Mouse (Mus musculus): ENCODE measurements at regions not wholly inside any gene's neighbourhood (a gene's known extent, or its start where the extent isn't known, plus 50 kb on each side); places are given as distances from the start of the nearest gene placed in this dataset.
A peak's percentile ranks its signal among the peaks of the same experiment; 100 is the strongest.

DNA sequence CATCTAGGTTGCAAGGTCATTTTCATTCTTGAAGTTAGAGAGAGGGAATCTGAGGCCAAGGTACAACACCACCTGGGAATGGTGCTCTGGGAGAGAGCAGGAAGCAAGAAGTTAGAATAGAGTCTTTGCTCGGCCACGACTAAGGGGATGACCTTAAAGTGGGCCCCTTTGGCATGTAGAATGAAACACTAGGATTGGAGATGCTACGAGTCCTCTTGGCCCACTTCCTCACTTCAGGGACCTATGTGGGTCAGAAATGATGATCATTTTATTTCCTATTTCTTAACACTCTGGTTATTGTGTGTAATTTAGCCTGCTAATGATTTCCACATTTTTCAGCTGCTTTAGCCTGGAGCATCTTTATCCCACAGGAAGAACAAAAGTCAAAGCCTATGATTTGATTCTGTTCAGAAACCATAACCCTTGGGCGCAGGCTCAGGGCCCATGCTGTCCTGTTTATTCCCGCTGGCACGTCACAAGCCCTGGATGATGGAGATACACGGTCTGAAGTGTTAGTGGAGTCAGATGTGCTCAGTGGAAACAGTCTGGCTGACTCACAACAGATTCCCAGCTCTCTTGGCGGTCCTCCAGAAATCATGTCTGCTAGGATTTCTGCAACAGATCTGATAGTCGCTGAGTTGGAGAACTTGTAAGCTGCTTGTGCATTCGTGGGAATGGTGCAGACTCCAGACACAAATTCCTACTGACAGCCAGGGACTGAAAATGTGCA lies 340.0 kb upstream of the Fam92a start:
- Histone ChIP-seq H3K4me1 (replicated peaks) (peaks cover 10% of the 10 kb centered on the region), H3K9me3 (no peaks in the 10 kb centered on the region), H3K4me3 (replicated peaks) (no peak overlapping the region), H3K9ac (replicated peaks) (no peak overlapping the region), H3K4me2 (replicated peaks) (no peak overlapping the region), H3K36me3 (no peaks in the 10 kb centered on the region), H3K27me3 (no peaks in the 10 kb centered on the region), H3K27ac (no peak overlapping the region)
- 81% methylated on average over 10 of the region's 10 CpGs for WGBS
- no peak for ATAC-seq

DNA sequence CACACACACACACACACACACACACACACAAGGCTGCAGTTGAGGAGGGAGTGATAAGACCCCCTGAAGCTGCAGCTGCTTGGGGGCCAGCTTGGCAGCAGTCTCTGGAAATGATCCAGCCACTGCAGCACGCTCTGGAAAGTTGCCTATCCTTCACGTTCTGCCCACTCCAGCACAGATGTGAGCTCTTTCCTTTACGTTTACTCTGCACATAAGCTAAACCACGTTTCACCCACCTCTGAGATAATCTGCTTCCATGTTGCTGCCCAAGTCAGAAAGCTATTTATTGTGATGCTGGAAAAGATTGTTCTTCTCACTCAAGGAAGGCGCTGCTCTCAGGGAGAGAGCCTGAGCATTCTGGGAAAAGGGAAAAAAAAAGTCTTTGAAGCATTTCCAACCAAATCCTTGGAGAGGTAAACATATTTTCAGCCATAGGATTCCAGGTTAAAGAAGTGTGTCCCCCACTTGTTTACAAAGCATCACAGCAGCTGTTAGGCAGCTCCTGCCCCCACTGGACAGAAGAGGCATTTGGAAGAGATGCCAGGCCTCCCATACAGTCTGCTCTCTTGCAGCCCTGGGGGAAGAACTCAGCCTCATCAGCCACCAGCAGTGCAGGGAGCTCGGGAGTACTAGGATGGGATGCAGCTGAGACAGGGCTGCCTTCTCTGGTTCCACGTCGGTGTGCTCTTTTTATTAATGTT lies 335.2 kb upstream of the Fam92a start:
- Histone ChIP-seq H3K9ac (replicated peaks) (no peak overlapping the region), H3K27ac (peak overlapping the region; percentile 74), H3K9me3 (no peaks in the 10 kb centered on the region), H3K4me2 (replicated peaks) (0 out of 2 replicates have a peak overlapping the region, but pooled peaks have one; percentile 8), H3K4me1 (replicated peaks) (peaks cover 20% of the 10 kb centered on the region), H3K4me3 (replicated peaks) (no peak overlapping the region), H3K27me3 (no peaks in the 10 kb centered on the region), H3K36me3 (no peaks in the 10 kb centered on the region)
- peak; percentile 88 for ATAC-seq
- 28% methylated on average over 8 of the region's 8 CpGs for WGBS

DNA sequence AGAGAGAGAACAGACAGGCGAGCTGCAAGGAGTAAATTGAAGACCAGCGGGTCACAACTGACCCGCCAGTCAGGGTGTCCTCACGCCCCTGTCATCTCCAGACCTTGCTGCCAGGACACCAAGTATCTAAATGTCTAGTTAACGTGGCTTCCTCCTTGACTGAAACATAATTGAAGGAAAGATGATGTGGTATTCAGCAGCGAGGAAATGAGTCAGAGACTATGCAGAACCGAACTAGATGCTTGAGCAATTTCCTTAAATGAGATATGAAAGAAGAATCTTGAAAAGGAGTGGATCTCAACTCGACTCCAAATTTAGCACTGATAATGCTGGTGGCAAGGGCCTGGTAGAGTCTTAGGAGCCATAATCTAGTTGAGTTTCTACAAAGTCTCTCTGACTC lies 329.3 kb upstream of the Fam92a start:
- Histone ChIP-seq H3K4me1 (replicated peaks) (peaks cover 2% of the 10 kb centered on the region; the same call in 1 of the 2 replicates), H3K27ac (no peak overlapping the region), H3K4me3 (replicated peaks) (no peak overlapping the region), H3K36me3 (no peaks in the 10 kb centered on the region), H3K9me3 (no peaks in the 10 kb centered on the region), H3K9ac (replicated peaks) (no peak overlapping the region), H3K4me2 (replicated peaks) (no peak overlapping the region), H3K27me3 (no peaks in the 10 kb centered on the region)
- WGBS = 89% methylated on average over 8 of the region's 8 CpGs
- no peak for ATAC-seq

DNA sequence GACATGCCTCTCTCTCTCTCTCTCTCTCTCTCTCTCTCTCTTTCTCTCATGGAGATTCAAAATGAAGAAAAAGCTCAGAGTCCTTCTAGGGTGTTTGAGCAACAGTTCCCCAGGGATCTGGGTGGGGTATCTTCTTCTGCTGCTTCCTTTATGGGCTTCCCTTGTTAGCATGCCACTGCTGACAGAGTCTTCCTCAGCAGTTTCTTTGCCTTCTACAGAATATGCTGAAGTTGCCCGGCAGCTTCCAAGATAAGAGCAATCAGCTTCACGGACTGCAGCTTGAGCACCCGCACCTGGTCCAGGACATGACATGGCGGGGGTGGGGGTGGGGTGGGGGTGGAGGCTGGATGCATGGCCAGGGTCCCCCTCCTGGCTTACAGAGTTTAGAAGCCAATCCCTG lies 326.6 kb upstream of the Fam92a start:
- H3K27me3 ChIP-seq = no peaks in the 10 kb centered on the region
- no peak overlapping the region for H3K4me3 ChIP-seq (replicated peaks)
- H3K9ac ChIP-seq (replicated peaks) = no peak overlapping the region
- H3K9me3 ChIP-seq = no peaks in the 10 kb centered on the region
- ATAC-seq = no peak
- no peaks in the 10 kb centered on the region for H3K4me1 ChIP-seq (replicated peaks)
- no peaks in the 10 kb centered on the region for H3K36me3 ChIP-seq
- no peak overlapping the region for H3K4me2 ChIP-seq (replicated peaks)
- WGBS = 92% methylated on average over 4 of the region's 4 CpGs
- H3K27ac ChIP-seq = no peak overlapping the region

DNA sequence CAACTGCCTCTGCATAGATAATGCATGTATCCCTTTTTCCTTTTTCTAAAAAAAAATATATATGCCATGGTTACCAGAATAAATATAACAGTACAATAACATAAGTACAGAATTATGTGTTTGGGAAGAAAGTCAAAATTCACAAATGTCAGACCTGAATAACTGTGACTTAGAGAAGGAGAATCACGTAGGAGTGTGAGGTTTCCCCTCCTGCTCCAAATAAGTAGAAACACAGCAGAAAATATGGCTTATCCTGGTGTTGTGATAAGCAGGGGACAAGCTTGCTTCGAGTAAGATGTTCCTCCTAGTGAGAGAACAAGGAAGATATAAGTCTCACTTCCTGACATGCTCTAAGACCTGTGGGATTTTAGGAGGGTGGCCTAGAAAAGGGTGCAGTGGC lies 320.7 kb upstream of the Fam92a start:
- H3K27me3 ChIP-seq = no peaks in the 10 kb centered on the region
- H3K27ac ChIP-seq = no peak overlapping the region
- no peaks in the 10 kb centered on the region for H3K4me1 ChIP-seq (replicated peaks)
- no peaks in the 10 kb centered on the region for H3K36me3 ChIP-seq
- no peak overlapping the region for H3K9ac ChIP-seq (replicated peaks)
- no peaks in the 10 kb centered on the region for H3K9me3 ChIP-seq
- WGBS = 88% methylated on average over 2 of the region's 2 CpGs
- H3K4me3 ChIP-seq (replicated peaks) = no peak overlapping the region
- no peak for ATAC-seq
- H3K4me2 ChIP-seq (replicated peaks) = no peak overlapping the region

DNA sequence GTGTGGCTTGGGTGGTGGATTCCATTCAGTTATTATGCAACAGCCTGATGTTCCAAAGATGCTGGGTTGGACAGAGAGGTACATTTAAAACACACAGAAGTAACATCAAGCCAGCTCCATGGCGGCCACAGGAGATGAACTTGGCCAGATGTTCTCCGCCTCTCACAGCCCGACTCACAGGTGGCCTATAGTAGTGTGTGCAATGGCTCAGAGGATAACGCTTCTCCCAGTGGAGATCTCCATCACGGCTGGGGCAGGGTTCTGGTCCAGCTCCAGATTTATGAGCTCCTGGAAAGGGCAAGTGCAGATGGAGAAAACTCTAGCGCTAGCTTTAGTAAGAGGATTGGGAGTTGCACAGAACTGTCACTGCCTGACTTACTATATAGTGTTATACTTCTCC lies 319.5 kb upstream of the Fam92a start:
- H3K27me3 ChIP-seq = no peaks in the 10 kb centered on the region
- no peak for ATAC-seq
- H3K4me1 ChIP-seq (replicated peaks) = no peaks in the 10 kb centered on the region
- no peak overlapping the region for H3K4me2 ChIP-seq (replicated peaks)
- WGBS = 93% methylated on average over 6 of the region's 6 CpGs
- H3K27ac ChIP-seq = no peak overlapping the region
- no peak overlapping the region for H3K9ac ChIP-seq (replicated peaks)
- no peak overlapping the region for H3K4me3 ChIP-seq (replicated peaks)
- no peaks in the 10 kb centered on the region for H3K36me3 ChIP-seq
- H3K9me3 ChIP-seq = no peaks in the 10 kb centered on the region

DNA sequence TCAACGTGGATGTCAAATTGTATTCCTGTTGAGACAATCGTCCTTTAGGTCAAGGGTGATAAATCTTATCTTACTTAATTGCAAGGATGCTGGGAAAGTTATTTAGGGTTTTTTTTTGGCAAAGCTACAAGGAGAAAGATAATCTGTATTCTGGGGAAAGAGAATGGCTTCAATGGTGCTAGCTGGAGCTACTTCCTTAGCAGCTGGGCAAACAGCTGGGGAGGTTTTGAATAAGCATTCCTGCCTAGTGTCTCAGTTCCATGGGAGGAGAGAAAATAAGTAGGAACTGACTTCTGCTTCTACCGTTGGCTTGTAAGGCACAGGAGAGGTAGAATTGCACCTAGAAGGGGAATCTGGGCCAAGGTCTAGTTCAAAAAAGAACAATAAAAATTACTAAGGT lies 318.3 kb upstream of the Fam92a start:
- Histone ChIP-seq H3K36me3 (no peaks in the 10 kb centered on the region), H3K27me3 (no peaks in the 10 kb centered on the region), H3K4me2 (replicated peaks) (no peak overlapping the region), H3K4me1 (replicated peaks) (no peaks in the 10 kb centered on the region), H3K27ac (no peak overlapping the region), H3K4me3 (replicated peaks) (no peak overlapping the region), H3K9ac (replicated peaks) (no peak overlapping the region), H3K9me3 (no peaks in the 10 kb centered on the region)
- 75% methylated on average over 3 of the region's 3 CpGs for WGBS
- no peak for ATAC-seq

DNA sequence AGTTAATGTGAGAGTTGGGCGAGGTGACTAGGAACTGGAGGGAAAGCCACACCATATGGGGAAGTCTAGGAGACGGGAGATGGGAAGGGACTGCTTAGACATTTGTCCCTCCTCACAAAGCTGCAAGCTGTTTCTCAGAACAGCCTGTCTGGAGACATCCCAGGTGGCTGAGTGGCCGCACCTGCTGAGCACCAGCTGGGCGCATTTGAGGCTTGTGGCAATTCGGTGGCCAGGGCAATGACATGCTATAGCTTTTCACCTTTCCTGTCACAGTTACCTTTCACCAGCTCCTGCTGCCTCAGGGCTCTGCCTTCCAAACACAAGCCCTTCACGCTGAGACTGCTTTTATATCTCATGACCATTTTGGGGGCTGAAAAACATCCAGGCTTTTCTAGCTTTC lies 317.5 kb upstream of the Fam92a start:
- no peak for ATAC-seq
- H3K36me3 ChIP-seq = no peaks in the 10 kb centered on the region
- no peaks in the 10 kb centered on the region for H3K27me3 ChIP-seq
- no peak overlapping the region for H3K27ac ChIP-seq
- H3K9me3 ChIP-seq = no peaks in the 10 kb centered on the region
- 77% methylated on average over 6 of the region's 6 CpGs for WGBS
- no peak overlapping the region for H3K4me3 ChIP-seq (replicated peaks)
- H3K9ac ChIP-seq (replicated peaks) = no peak overlapping the region
- H3K4me1 ChIP-seq (replicated peaks) = no peaks in the 10 kb centered on the region
- H3K4me2 ChIP-seq (replicated peaks) = no peak overlapping the region

DNA sequence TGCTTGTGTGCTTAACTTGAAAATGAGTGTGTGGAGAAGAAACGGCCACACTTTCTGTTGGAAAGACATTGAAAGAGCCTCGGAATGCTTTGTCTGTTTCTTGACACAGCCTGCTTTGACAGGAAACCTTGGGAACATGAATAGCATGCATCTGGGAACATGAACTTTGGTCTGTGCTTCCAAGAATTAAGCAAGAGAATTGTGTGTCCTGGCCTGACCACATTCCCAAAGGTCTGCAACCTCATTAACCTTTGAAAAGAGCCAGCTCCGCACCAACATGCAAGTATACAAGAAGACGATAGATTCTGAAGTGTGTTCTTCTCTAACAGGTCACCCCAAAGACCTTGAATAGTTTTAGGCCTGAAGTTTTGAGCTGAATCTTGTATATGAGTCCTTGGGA lies 309.7 kb upstream of the Fam92a start:
- no peak overlapping the region for H3K9ac ChIP-seq (replicated peaks)
- no peak overlapping the region for H3K27ac ChIP-seq
- H3K4me2 ChIP-seq (replicated peaks) = no peak overlapping the region
- ATAC-seq = no peak
- no peak overlapping the region for H3K4me3 ChIP-seq (replicated peaks)
- no peaks in the 10 kb centered on the region for H3K4me1 ChIP-seq (replicated peaks)
- no peaks in the 10 kb centered on the region for H3K36me3 ChIP-seq
- WGBS = 55% methylated on average over 4 of the region's 4 CpGs
- no peaks in the 10 kb centered on the region for H3K27me3 ChIP-seq
- H3K9me3 ChIP-seq = no peaks in the 10 kb centered on the region

DNA sequence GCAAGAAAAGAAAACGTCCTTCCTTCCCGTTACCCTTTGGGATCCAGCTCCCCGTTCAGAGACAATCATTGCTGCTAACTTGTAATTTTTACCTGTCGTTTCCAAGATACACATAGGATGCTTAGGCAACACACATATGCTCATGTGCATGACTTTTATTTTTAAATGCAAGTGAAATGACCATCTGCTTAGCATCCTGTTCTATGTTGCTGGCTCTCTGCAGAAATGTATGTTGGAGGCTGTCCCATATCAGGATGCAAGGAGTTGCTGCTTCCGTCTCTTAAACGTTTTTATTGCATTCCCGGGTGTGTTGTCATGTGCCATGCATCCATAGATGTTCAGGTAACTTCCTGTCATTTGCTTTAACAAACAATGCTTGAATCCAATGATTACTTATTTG lies 304.9 kb upstream of the Fam92a start:
- 92% methylated on average over 7 of the region's 7 CpGs for WGBS
- Histone ChIP-seq H3K36me3 (no peaks in the 10 kb centered on the region), H3K4me2 (replicated peaks) (no peak overlapping the region), H3K4me1 (replicated peaks) (0 out of 2 replicates have a peak, but pooled peaks cover 5% of the 10 kb centered on the region), H3K4me3 (replicated peaks) (no peak overlapping the region), H3K27me3 (no peaks in the 10 kb centered on the region), H3K9me3 (no peaks in the 10 kb centered on the region), H3K9ac (replicated peaks) (no peak overlapping the region), H3K27ac (no peak overlapping the region)
- ATAC-seq = no peak

DNA sequence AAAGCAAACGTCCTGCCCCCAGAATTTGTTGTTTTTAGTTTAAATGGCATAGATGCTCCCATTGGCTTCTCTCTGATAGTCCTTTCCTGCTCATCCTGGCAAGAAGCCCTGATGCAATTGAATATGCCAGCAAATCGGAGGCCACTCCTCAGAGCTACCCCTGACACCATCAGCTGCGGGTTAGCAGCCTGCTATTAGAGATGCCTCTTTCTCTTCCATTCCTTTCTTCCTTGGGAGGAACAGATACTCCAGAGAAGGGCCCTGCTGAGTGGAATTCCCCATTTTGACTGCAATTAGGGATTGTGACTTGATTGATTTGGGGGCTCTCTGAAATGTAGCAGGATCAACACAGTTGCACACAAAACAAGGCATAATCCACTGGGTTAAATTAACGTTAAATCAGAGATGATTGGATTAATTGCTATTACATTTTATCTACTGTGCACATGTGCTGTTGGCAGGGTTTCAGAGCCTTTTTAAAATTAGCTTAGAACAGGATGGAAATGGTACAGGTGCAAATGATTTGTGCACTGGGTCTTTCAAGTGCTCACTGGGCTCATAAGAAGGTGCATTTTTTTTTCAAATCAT lies 303.3 kb upstream of the Fam92a start:
- Histone ChIP-seq H3K36me3 (no peaks in the 10 kb centered on the region), H3K27me3 (no peaks in the 10 kb centered on the region), H3K4me3 (replicated peaks) (no peak overlapping the region), H3K27ac (0 out of 2 replicates have a peak overlapping the region, but pooled peaks have one; percentile 21), H3K9me3 (no peaks in the 10 kb centered on the region), H3K9ac (replicated peaks) (no peak overlapping the region), H3K4me2 (replicated peaks) (no peak overlapping the region), H3K4me1 (replicated peaks) (0 out of 2 replicates have a peak, but pooled peaks cover 5% of the 10 kb centered on the region)
- WGBS = 57% methylated on average over 4 of the region's 4 CpGs
- ATAC-seq = 0 out of 2 replicates have a peak, but pooled peaks have one; percentile 45

DNA sequence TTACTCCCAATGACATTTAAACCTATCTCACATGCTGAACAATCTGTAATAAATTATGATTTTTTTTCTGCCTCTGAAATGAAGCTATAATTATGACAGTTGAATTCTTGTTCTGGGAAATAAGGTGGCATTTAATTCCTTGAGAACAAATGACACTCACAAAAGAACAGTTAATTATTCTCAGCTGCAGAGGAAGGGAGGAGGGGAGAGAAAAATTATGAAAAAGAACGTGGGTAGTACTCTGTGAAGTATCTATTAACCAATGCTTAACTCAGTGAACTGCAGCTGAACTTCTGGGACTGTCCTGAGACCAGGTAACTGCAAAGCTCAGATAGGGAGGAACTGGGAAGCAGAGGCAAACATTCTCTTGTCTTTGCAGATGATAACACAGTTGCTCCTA lies 302.6 kb upstream of the Fam92a start:
- Histone ChIP-seq H3K27me3 (no peaks in the 10 kb centered on the region), H3K4me1 (replicated peaks) (0 out of 2 replicates have a peak, but pooled peaks cover 5% of the 10 kb centered on the region), H3K9me3 (no peaks in the 10 kb centered on the region), H3K4me2 (replicated peaks) (no peak overlapping the region), H3K27ac (no peak overlapping the region), H3K36me3 (no peaks in the 10 kb centered on the region), H3K9ac (replicated peaks) (no peak overlapping the region), H3K4me3 (replicated peaks) (no peak overlapping the region)
- WGBS = 66% methylated on average over 1 of the region's 1 CpGs
- ATAC-seq = no peak

All from midbrain, embryonic 13.5 days (tissue).